Mouse (Mus musculus): ENCODE results near the gene Khdc1a.

The Khdc1a gene

GRCm38 (mm10) chr1:21391138-21391671, 41.8 kb downstream of the Khdc1a start:
- no peak for DNase-seq (ENCODE audit: low read depth, low spot score)

Measured in retina, postnatal 7 days (tissue).